Mouse (Mus musculus) G1E (cell line): ENCODE measurements around the gene Vsig4. TPM values are rescaled to one million over a fixed set of nuclear protein-coding genes. Genes with fewer than 3 reads are reported as not detected.
"Not testable (repeated sequence)": the region's sequence is repeated elsewhere in the genome, so short reads cannot be mapped to it uniquely, and the experiment has no call there.

ENCODE experiments used
- ATAC-seq: 2 replicates; pipeline ENCODE4 v1.8.0; 2016; ENCODE audit warnings: mild to moderate bottlenecking; ENCODE audit not compliant: insufficient number of reproducible peaks, poor library complexity, low FRiP score, severe bottlenecking; ENCODE audit errors: extremely low read depth
- DNase-seq: peaks from one replicate; pipeline ENCODE4 v3.0.0; 2012; ENCODE audit warnings: low spot score
- H3K27me3 ChIP-seq: 2 replicates; pipeline ENCODE4 v1.6.1; 2012; ENCODE audit warnings: mild to moderate bottlenecking, low read length, inconsistent platforms; ENCODE audit not compliant: insufficient read depth
- H3K36me3 ChIP-seq: replicated peaks from 2 replicates; pipeline ENCODE3; 2012; ENCODE audit warnings: mild to moderate bottlenecking, inconsistent platforms
- H3K4me1 ChIP-seq: 2 replicates; pipeline ENCODE4 v1.6.1; 2012; ENCODE audit warnings: low read depth, low read length, inconsistent platforms, mixed read lengths; ENCODE audit not compliant: insufficient read depth
- H3K4me3 ChIP-seq: 2 replicates; pipeline ENCODE4 v1.5.1; 2012; ENCODE audit warnings: low read depth, mild to moderate bottlenecking, inconsistent platforms, low read length, moderate library complexity, mixed read lengths
- H3K9me3 ChIP-seq: replicated peaks from 2 replicates; pipeline ENCODE4 v1.6.1; 2012; ENCODE audit warnings: inconsistent platforms
- CTCF ChIP-seq: IDR thresholded peaks from 2 replicates; pipeline ENCODE4 v1.5.1; 2012; ENCODE audit warnings: low read depth, low read length, inconsistent platforms, mixed read lengths
- GATA1 ChIP-seq: IDR thresholded peaks from 2 replicates; pipeline ENCODE4 v1.6.1; 2012; ENCODE audit warnings: borderline replicate concordance, low read length, inconsistent platforms, mixed read lengths
- GATA2 ChIP-seq: IDR thresholded peaks from 2 replicates; pipeline ENCODE4 v1.6.1; 2012; ENCODE audit warnings: low read depth, low read length, inconsistent platforms, borderline replicate concordance
- POLR2AphosphoS5 ChIP-seq: IDR thresholded peaks from 2 replicates; pipeline ENCODE4 v1.6.1; 2012; ENCODE audit warnings: low read depth, low read length, inconsistent platforms; ENCODE audit not compliant: insufficient replicate concordance
- TAL1 ChIP-seq: conservative IDR thresholded peaks from 2 replicates; pipeline ENCODE4 v1.6.1; 2012; ENCODE audit warnings: low read depth, low read length, inconsistent platforms, mixed read lengths
- polyA plus RNA-seq: library from polyadenylated mRNA; stranded (reverse); fragments of >175 nt; gene quantifications from 2 replicates; pipeline ENCODE4 v1.2.3, GENCODE M21; 2012
- total RNA-seq, 2 experiments: library from RNA; stranded (forward) in 1 of 2; stranded (reverse) in 1 of 2; fragments of 200-1000 nt in 1 of 2; fragments of >200 nt in 1 of 2; fragmentation: Nextera tagmentation in 1 of 2; gene quantifications; 2 replicates each; pipeline ENCODE4 v1.2.3; 2014 to 2017

The Vsig4 gene
- total and polyA plus RNA-seq, 3 experiments: 0.27 TPM; not detected in 2

GRCm38 (mm10) chrX:96227030-96227429, 66.2 kb downstream of the Vsig4 start:
- Histone ChIP-seq H3K27me3 (no peaks in the 10 kb centered on the region), H3K36me3 (no peaks in the 10 kb centered on the region), H3K4me1 (no peaks in the 10 kb centered on the region), H3K4me3 (no peak overlapping the region), H3K9me3 (no peaks in the 10 kb centered on the region)
- ATAC-seq: no peak
- TF ChIP-seq GATA1 (no peak), CTCF (no peak), GATA2 (no peak), POLR2AphosphoS5 (no peak), TAL1 (no peak)
- no peak for DNase-seq

- H3K27me3 ChIP-seq: no peaks in the 10 kb centered on the region
- no peaks in the 10 kb centered on the region for H3K36me3 ChIP-seq
- ATAC-seq (no peak), DNase-seq (no peak)
- H3K9me3 ChIP-seq: no peaks in the 10 kb centered on the region
- H3K4me1 ChIP-seq: no peaks in the 10 kb centered on the region
- TF ChIP-seq CTCF (no peak), TAL1 (no peak), GATA2 (no peak), POLR2AphosphoS5 (no peak), GATA1 (no peak)
- no peak overlapping the region for H3K4me3 ChIP-seq
Observed at GRCm38 (mm10) chrX:96225474-96225873, 67.8 kb downstream of the Vsig4 start.

- H3K36me3 ChIP-seq: no peaks in the 10 kb centered on the region
- ATAC-seq (no peak), DNase-seq (no peak)
- TF ChIP-seq GATA2 (no peak), GATA1 (no peak)
- no peaks in the 10 kb centered on the region for H3K9me3 ChIP-seq
- no peak overlapping the region for H3K4me3 ChIP-seq
- H3K27me3 ChIP-seq: no peaks in the 10 kb centered on the region
- H3K4me1 ChIP-seq: no peaks in the 10 kb centered on the region
Observed at GRCm38 (mm10) chrX:96224210-96224609, 69.0 kb downstream of the Vsig4 start.

- Histone ChIP-seq H3K9me3 (no peaks in the 10 kb centered on the region), H3K4me3 (no peak overlapping the region), H3K4me1 (no peaks in the 10 kb centered on the region), H3K36me3 (no peaks in the 10 kb centered on the region), H3K27me3 (no peaks in the 10 kb centered on the region)
- ATAC-seq (no peak), DNase-seq (no peak)
- TF ChIP-seq CTCF (no peak), GATA1 (no peak), GATA2 (no peak), POLR2AphosphoS5 (no peak), TAL1 (no peak)
Observed at GRCm38 (mm10) chrX:96218088-96218487, 75.2 kb downstream of the Vsig4 start.

- Histone ChIP-seq H3K27me3 (no peaks in the 10 kb centered on the region), H3K4me1 (no peaks in the 10 kb centered on the region), H3K4me3 (no peak overlapping the region), H3K36me3 (no peaks in the 10 kb centered on the region), H3K9me3 (no peaks in the 10 kb centered on the region)
- ATAC-seq (no peak), DNase-seq (no peak)
- TF ChIP-seq GATA2: no peak
- TF ChIP-seq TAL1: no peak
- TF ChIP-seq GATA1: no peak
- no peak for TF ChIP-seq CTCF
- no peak for TF ChIP-seq POLR2AphosphoS5
Observed at GRCm38 (mm10) chrX:96206872-96207271, 86.4 kb downstream of the Vsig4 start.

GRCm38 (mm10) chrX:96205143-96205542, 88.1 kb downstream of the Vsig4 start:
- H3K27me3 ChIP-seq, H3K4me3 ChIP-seq, H3K4me1 ChIP-seq, H3K36me3 ChIP-seq, ATAC-seq, H3K9me3 ChIP-seq, DNase-seq: not testable (repeated sequence)

Other genes with a start within 250 kb of the Vsig4 start
- gene Msn, start 197.4 kb downstream of the Vsig4 start, total RNA-seq (2014; fragmentation: Nextera tagmentation): 395 and 485 TPM in 2 replicates
- 156 and 234 TPM in 2 replicates for gene Msn, start 197.4 kb downstream of the Vsig4 start, total RNA-seq (2017)
- 40.7 and 70.6 TPM in 2 replicates for gene Msn, start 197.4 kb downstream of the Vsig4 start, polyA plus RNA-seq
- not detected in 2 replicates for gene Heph, start 161.9 kb upstream of the Vsig4 start, total RNA-seq (2014; fragmentation: Nextera tagmentation)
- not detected in 2 replicates for gene Heph, start 161.9 kb upstream of the Vsig4 start, total RNA-seq (2017)
- not detected in 2 replicates for gene Heph, start 161.9 kb upstream of the Vsig4 start, polyA plus RNA-seq
- gene Hsf3, start 162.9 kb upstream of the Vsig4 start, total RNA-seq (2014; fragmentation: Nextera tagmentation): not detected in 2 replicates
- 0.11 and 0.12 TPM in 2 replicates for gene Hsf3, start 162.9 kb upstream of the Vsig4 start, total RNA-seq (2017)
- not detected in 2 replicates for gene Hsf3, start 162.9 kb upstream of the Vsig4 start, polyA plus RNA-seq